Mouse (Mus musculus) thymus, postnatal 25 days (tissue): Measurements from ENCODE around the gene Clp1.

Experiments used
- DNase-seq: peaks from one replicate; pipeline ENCODE4 v3.0.0; 2022

The Clp1 gene

GRCm38 (mm10) chr2:84711898-84712297, 15.3 kb downstream of the Clp1 start:
- no peak for DNase-seq

- no peak for DNase-seq
Observed at GRCm38 (mm10) chr2:84707523-84707922, 19.6 kb downstream of the Clp1 start.

DNA sequence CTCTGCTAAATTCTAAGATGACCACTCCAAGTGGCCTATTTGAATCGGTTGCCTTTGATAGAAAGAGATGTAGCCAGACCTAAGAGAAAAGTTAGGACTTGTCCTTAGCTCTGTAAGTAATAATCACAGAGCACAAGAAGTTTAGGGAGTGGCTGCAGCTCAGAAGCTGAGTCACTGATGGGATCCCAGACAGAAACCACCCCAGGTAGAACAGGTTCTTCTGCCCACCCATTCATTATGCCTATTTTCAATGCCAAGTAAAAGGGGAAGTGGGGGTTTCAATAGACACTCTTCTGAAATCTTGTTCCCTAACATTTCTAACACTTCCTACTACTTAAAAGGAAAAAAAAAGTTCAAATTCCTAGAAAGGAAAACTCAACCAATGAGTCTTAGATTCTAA, 21.9 kb downstream of the Clp1 start:
- DNase-seq = no peak

- no peak for DNase-seq
Observed at GRCm38 (mm10) chr2:84704329-84704728, 22.8 kb downstream of the Clp1 start.

GRCm38 (mm10) chr2:84703497-84703896, 23.7 kb downstream of the Clp1 start:
- no peak for DNase-seq

DNA sequence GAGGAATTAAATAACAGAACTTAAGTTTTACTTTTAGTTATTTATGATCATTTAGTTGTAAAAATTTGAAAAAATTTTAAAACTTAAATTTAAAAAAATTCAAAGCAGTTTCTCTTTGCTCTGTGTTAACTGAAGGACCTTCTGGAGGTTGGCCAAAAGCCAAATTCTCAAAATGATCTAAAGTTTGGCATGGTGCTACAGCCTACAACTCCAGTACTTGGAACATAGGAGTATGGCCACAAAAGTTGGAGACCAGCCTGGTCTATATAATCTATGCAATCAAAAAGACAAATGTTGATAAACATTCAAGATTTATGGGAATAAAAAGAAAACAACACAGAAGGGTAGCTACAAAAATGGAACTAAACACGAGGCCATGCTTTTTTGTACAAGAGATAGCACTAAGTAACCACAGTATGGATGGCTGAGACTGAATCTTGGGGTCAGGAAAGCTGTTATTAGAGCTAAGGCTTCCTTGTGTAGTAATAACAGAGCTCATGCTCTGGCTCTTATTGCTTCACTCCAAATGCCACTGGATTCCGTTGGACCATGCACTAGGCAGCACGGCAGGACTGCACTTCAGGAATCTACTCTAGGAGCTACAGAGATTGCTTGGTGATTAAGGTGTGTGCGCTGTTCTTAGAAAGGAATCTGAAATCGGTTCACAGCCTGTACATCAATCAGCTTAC, 32.0 kb downstream of the Clp1 start:
- no peak for DNase-seq

- no peak for DNase-seq
Observed at GRCm38 (mm10) chr2:84690050-84690449, 37.1 kb downstream of the Clp1 start.

DNA sequence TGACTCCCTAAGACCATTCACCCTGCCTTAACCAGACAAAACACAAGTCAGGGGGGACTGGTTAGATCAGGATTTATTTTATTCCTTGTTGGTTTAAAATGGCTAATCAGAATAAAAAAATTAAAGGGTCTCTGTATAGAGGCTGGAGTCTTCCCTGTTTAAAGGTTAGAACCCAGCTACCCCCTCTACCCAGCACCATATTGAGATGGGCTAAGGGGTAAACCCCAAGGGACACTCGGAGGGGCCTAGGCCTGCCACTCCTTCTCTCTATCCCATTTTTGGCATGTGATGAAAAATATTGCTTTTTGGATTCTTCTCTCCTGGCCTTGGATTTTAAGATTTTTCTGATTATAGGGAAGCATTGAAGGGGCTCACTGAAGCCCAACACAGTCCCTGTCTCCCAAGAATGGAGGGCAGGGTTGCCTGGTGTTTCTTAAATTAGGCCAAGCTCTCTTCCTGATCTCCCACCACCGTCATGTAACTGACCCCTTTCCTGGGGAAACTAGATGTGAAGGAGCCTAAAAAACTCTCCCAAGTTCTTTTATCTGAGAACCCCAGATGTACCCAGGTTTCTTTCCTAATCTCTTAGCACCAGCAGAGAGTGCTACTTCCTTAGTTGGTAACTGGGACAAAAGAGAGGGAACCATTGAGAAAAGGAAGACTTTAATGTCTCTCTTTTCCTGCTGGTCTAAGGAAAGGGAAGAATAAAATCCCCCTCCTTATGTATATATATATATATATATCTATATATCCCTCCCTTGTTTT, 38.9 kb downstream of the Clp1 start:
- no peak for DNase-seq

DNA sequence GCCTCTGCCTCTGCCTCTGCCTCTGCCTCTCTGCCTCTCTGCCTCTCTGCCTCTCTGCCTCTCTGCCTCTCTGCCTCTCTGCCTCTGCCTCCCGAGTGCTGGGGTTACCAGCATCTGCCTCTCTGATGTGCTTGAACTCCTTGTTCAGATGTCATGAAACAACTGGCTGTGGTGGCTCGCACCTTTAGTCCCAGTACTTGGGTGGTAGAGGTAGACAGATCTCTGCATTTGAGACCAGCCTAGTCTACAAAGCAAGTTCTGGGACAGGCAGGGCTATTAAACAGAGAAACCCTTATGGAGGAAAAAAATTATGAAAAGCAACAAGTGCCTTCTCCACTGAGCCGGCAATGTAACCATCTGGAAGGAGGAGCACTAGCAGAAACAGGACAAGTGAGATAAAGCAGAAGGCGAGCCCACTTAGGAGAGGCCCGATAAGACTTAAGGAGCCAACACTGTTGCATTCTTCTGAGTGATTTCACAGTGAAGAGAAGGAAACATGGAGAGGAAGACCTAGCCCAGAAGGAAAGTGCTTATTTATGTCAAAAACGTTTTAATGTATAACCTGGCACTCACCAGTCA, 44.5 kb downstream of the Clp1 start:
- DNase-seq = no peak

GRCm38 (mm10) chr2:84679016-84679415, 48.1 kb downstream of the Clp1 start, which contains the start of gene Tmx2:
Gene Tmx2 (minus strand): TSS chr2:84679140.
- no peak for DNase-seq

GRCm38 (mm10) chr2:84677968-84678880, 48.9 kb downstream of the Clp1 start, which contains the start of the genes Gm28635 and Med19:
Gene Gm28635 (minus strand): TSS chr2:84678041.
Gene Med19 (plus strand): TSS chr2:84678402.
- DNase-seq = peak; percentile 88

DNA sequence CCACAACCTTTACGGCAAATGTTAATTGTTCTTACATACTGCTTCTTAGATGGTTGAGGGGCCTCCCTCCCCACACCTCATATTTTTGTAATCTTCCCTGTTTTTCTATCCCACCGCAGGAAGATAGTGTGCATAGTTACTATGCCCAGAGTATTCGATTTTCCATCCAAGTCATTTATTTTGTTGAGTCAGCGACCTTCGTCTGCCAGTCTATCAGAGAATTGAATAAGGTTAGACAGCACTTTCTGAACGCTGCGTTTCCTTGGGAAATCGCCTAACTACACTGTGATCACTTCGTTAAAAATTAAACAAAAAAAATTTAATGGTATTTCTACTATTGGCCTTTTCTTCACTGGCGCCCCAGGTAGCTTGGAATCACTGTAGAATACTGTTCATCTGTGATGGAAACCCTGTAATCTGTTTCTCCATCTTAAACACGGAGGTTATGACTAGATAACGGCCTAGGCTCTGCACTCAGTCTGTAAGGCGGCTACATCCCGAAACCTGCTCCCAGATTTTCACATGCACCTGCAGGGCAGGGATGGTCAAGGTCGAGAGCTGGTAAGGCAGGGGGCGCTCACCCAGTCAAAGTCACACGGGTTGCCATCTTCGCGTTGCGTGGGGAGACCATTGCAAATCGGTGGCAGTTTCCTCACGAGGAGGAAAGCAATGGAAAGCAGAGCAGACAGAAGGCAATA, 49.7 kb downstream of the Clp1 start:
- DNase-seq = no peak
